Mouse (Mus musculus) hindbrain, embryonic 15.5 days (tissue): ENCODE results near the gene Arl4a. TPM values are rescaled to one million over a fixed set of nuclear protein-coding genes. Genes with fewer than 3 reads are reported as not detected.
A peak's percentile ranks its signal among the peaks of the same experiment; 100 is the strongest.

ENCODE experiments used
- ATAC-seq: fragments of 200-750 bp; cut with Nextera tagmentation; 2 replicates; pipeline ENCODE4 v1.8.0; 2017; ENCODE audit warnings: low read depth, moderate number of reproducible peaks, moderate TSS enrichment; ENCODE audit not compliant: low FRiP score
- H3K27ac ChIP-seq: fragments of 300-500 bp; sonication (generic); replicated peaks from 2 replicates; pipeline ENCODE4 v1.5.1; 2015; ENCODE audit warnings: mild to moderate bottlenecking, inconsistent platforms
- H3K27me3 ChIP-seq: fragments of 300-500 bp; sonication (generic); 2 replicates; pipeline ENCODE4 v1.6.1; 2015; ENCODE audit warnings: control low read depth, inconsistent platforms
- H3K36me3 ChIP-seq: fragments of 300-500 bp; sonication (generic); 2 replicates; pipeline ENCODE4 v1.6.1; 2015; ENCODE audit warnings: control low read depth, inconsistent platforms
- H3K4me1 ChIP-seq: fragments of 300-500 bp; sonication (generic); replicated peaks from 2 replicates; pipeline ENCODE4 v1.6.1; 2015; ENCODE audit warnings: control low read depth, inconsistent platforms
- H3K4me2 ChIP-seq: fragments of 300-500 bp; sonication (generic); 2 replicates; pipeline ENCODE4 v1.6.1; 2015; ENCODE audit warnings: moderate library complexity, mild to moderate bottlenecking, inconsistent platforms
- H3K4me3 ChIP-seq: fragments of 300-500 bp; sonication (generic); 2 replicates; pipeline ENCODE4 v1.5.1; 2015; ENCODE audit warnings: mild to moderate bottlenecking, inconsistent platforms
- H3K9ac ChIP-seq: fragments of 300-500 bp; sonication (generic); 2 replicates; pipeline ENCODE4 v1.6.1; 2015; ENCODE audit warnings: inconsistent platforms
- H3K9me3 ChIP-seq: fragments of 300-500 bp; sonication (generic); 2 replicates; pipeline ENCODE4 v1.6.1; 2016; ENCODE audit warnings: control low read depth, inconsistent platforms
- WGBS: fragments of 180-500 bp; shearing (Covaris S2); methylation state at CpG from one replicate; pipeline ENCODE4 v1.1.7; 2015; 5-methylcytosine and 5-hydroxymethylcytosine counted together
- polyA plus RNA-seq: library from polyadenylated mRNA; unstranded; fragments of >200 nt; fragmentation: Nextera tagmentation; extraction: Ambion mirVana; gene quantifications from 2 replicates; pipeline ENCODE4 v1.2.1, GENCODE M21; 2015

Gene Arl4a
- polyA plus RNA-seq, 1 experiment from 2014 or later = 105 TPM

GRCm38 (mm10) chr12:39977996-39978590 is 59.7 kb downstream of the Arl4a start:
- ATAC-seq = no peak
- H3K9ac ChIP-seq = no peak overlapping the region
- no peak overlapping the region for H3K4me2 ChIP-seq
- no peaks in the 10 kb centered on the region for H3K9me3 ChIP-seq
- 79% methylated on average over 8 of the region's 8 CpGs for WGBS
- H3K27ac ChIP-seq = no peak overlapping the region
- H3K27me3 ChIP-seq = no peaks in the 10 kb centered on the region
- peaks cover 25% of the 10 kb centered on the region for H3K4me1 ChIP-seq
- H3K36me3 ChIP-seq = no peaks in the 10 kb centered on the region
- H3K4me3 ChIP-seq = no peak overlapping the region

GRCm38 (mm10) chr12:39976426-39976825 is 61.4 kb downstream of the Arl4a start:
- H3K4me3 ChIP-seq = no peak overlapping the region
- no peaks in the 10 kb centered on the region for H3K36me3 ChIP-seq
- H3K27ac ChIP-seq = peak overlapping the region; percentile 84
- 83% methylated on average over 2 of the region's 2 CpGs for WGBS
- peaks cover 25% of the 10 kb centered on the region for H3K4me1 ChIP-seq
- peak; percentile 44; the same call in 1 of the 2 replicates for ATAC-seq
- H3K27me3 ChIP-seq = no peaks in the 10 kb centered on the region
- peak overlapping the region; percentile 23; the same call in 1 of the 2 replicates for H3K4me2 ChIP-seq
- H3K9me3 ChIP-seq = no peaks in the 10 kb centered on the region
- H3K9ac ChIP-seq = no peak overlapping the region

- Histone ChIP-seq H3K27me3 (no peaks in the 10 kb centered on the region), H3K27ac (peak overlapping the region; percentile 84), H3K9ac (no peak overlapping the region), H3K36me3 (no peaks in the 10 kb centered on the region), H3K9me3 (no peaks in the 10 kb centered on the region), H3K4me2 (peak overlapping the region; percentile 23), H3K4me3 (no peak overlapping the region), H3K4me1 (peaks cover 25% of the 10 kb centered on the region)
- 8% methylated on average over 9 of the region's 9 CpGs for WGBS
- peak; percentile 81 for ATAC-seq
Observed at GRCm38 (mm10) chr12:39975829-39976340, 61.9 kb downstream of the Arl4a start.

GRCm38 (mm10) chr12:39974977-39975583 is 62.7 kb downstream of the Arl4a start:
- peak; percentile 65; the same call in 1 of the 2 replicates for ATAC-seq
- 11% methylated on average over 4 of the region's 4 CpGs for WGBS
- no peaks in the 10 kb centered on the region for H3K27me3 ChIP-seq
- no peak overlapping the region for H3K4me3 ChIP-seq
- no peaks in the 10 kb centered on the region for H3K9me3 ChIP-seq
- no peak overlapping the region for H3K4me2 ChIP-seq
- peak overlapping the region; percentile 84 for H3K27ac ChIP-seq
- peaks cover 25% of the 10 kb centered on the region for H3K4me1 ChIP-seq
- H3K9ac ChIP-seq = no peak overlapping the region
- H3K36me3 ChIP-seq = no peaks in the 10 kb centered on the region

- H3K27ac ChIP-seq = no peak overlapping the region
- H3K4me3 ChIP-seq = no peak overlapping the region
Observed at GRCm38 (mm10) chr12:39974273-39974672, 63.6 kb downstream of the Arl4a start.

GRCm38 (mm10) chr12:39969500-39969899 is 68.3 kb downstream of the Arl4a start:
- Histone ChIP-seq H3K27ac (no peak overlapping the region), H3K4me2 (no peak overlapping the region), H3K9ac (no peak overlapping the region), H3K4me1 (peaks cover 3% of the 10 kb centered on the region; the same call in 1 of the 2 replicates), H3K27me3 (no peaks in the 10 kb centered on the region), H3K36me3 (no peaks in the 10 kb centered on the region), H3K9me3 (no peaks in the 10 kb centered on the region), H3K4me3 (no peak overlapping the region)
- no peak for ATAC-seq

More at GRCm38 (mm10) chr12:39974273-39974672, 63.6 kb downstream of the Arl4a start:
- ATAC-seq = no peak
- 86% methylated on average over 1 of the region's 1 CpGs for WGBS
- Histone ChIP-seq H3K27me3 (no peaks in the 10 kb centered on the region), H3K36me3 (no peaks in the 10 kb centered on the region), H3K4me1 (peaks cover 25% of the 10 kb centered on the region), H3K9ac (no peak overlapping the region), H3K4me2 (no peak overlapping the region), H3K9me3 (no peaks in the 10 kb centered on the region)

GRCm38 (mm10) chr12:39968109-39968508 is 69.7 kb downstream of the Arl4a start:
- Histone ChIP-seq H3K9ac (no peak overlapping the region), H3K4me2 (no peak overlapping the region), H3K4me1 (no peaks in the 10 kb centered on the region), H3K36me3 (no peaks in the 10 kb centered on the region), H3K27me3 (no peaks in the 10 kb centered on the region), H3K9me3 (no peaks in the 10 kb centered on the region), H3K4me3 (no peak overlapping the region), H3K27ac (no peak overlapping the region)
- WGBS = 88% methylated on average over 3 of the region's 3 CpGs
- ATAC-seq = no peak

GRCm38 (mm10) chr12:39959166-39959565 is 78.7 kb downstream of the Arl4a start:
- H3K36me3 ChIP-seq = no peaks in the 10 kb centered on the region
- no peak overlapping the region for H3K27ac ChIP-seq
- no peaks in the 10 kb centered on the region for H3K27me3 ChIP-seq
- no peak overlapping the region for H3K4me3 ChIP-seq
- H3K9me3 ChIP-seq = no peaks in the 10 kb centered on the region
- WGBS = 65% methylated on average over 8 of the region's 8 CpGs
- H3K9ac ChIP-seq = no peak overlapping the region
- 0 out of 2 replicates have a peak, but pooled peaks cover 19% of the 10 kb centered on the region for H3K4me1 ChIP-seq
- no peak overlapping the region for H3K4me2 ChIP-seq
- ATAC-seq = no peak

GRCm38 (mm10) chr12:39957931-39958671 is 79.7 kb downstream of the Arl4a start:
- Histone ChIP-seq H3K4me1 (0 out of 2 replicates have a peak, but pooled peaks cover 19% of the 10 kb centered on the region), H3K4me2 (no peak overlapping the region), H3K27me3 (no peaks in the 10 kb centered on the region), H3K36me3 (no peaks in the 10 kb centered on the region), H3K27ac (0 out of 2 replicates have a peak overlapping the region, but pooled peaks have one; percentile 2), H3K4me3 (no peak overlapping the region), H3K9me3 (no peaks in the 10 kb centered on the region), H3K9ac (no peak overlapping the region)
- ATAC-seq = peak; percentile 84
- WGBS = 42% methylated on average over 8 of the region's 8 CpGs

- H3K4me1 ChIP-seq = 0 out of 2 replicates have a peak, but pooled peaks cover 19% of the 10 kb centered on the region
- H3K4me3 ChIP-seq = peak overlapping the region; percentile 33
- peak overlapping the region; percentile 25; the same call in 1 of the 2 replicates for H3K9ac ChIP-seq
- peak overlapping the region; percentile 61 for H3K27ac ChIP-seq
- no peaks in the 10 kb centered on the region for H3K36me3 ChIP-seq
- H3K9me3 ChIP-seq = no peaks in the 10 kb centered on the region
- H3K4me2 ChIP-seq = peak overlapping the region; percentile 53
- H3K27me3 ChIP-seq = no peaks in the 10 kb centered on the region
- 12% methylated on average over 15 of the region's 15 CpGs for WGBS
- peak; percentile 95 for ATAC-seq
Observed at GRCm38 (mm10) chr12:39956396-39956795, 81.4 kb downstream of the Arl4a start.
